Mouse (Mus musculus) stomach, embryonic 15.5 days (tissue): ENCODE results near the gene Nudt2. TPM values are rescaled to one million over a fixed set of nuclear protein-coding genes. Genes with fewer than 3 reads are reported as not detected.
A peak's percentile ranks its signal among the peaks of the same experiment; 100 is the strongest.

Source experiments
- ATAC-seq: fragments of 200-750 bp; cut with Nextera tagmentation; 2 replicates; pipeline ENCODE4 v1.8.0; 2017; ENCODE audit warnings: low read depth, moderate number of reproducible peaks, moderate TSS enrichment; ENCODE audit not compliant: insufficient read depth, low FRiP score
- H3K27ac ChIP-seq: fragments of 300-500 bp; sonication (generic); 2 replicates; pipeline ENCODE4 v1.5.1; 2015; ENCODE audit warnings: mild to moderate bottlenecking, inconsistent platforms
- H3K27me3 ChIP-seq: fragments of 300-500 bp; sonication (generic); replicated peaks from 2 replicates; pipeline ENCODE4 v1.6.1; 2015; ENCODE audit warnings: inconsistent platforms
- H3K36me3 ChIP-seq: fragments of 300-500 bp; sonication (generic); 2 replicates; pipeline ENCODE4 v1.6.1; 2015; ENCODE audit warnings: inconsistent platforms
- H3K4me1 ChIP-seq: fragments of 300-500 bp; sonication (generic); 2 replicates; pipeline ENCODE4 v1.6.1; 2015; ENCODE audit warnings: inconsistent platforms
- H3K4me2 ChIP-seq: fragments of 300-500 bp; sonication (generic); 2 replicates; pipeline ENCODE4 v1.6.1; 2015; ENCODE audit warnings: mild to moderate bottlenecking, inconsistent platforms
- H3K4me3 ChIP-seq: fragments of 300-500 bp; sonication (generic); replicated peaks from 2 replicates; pipeline ENCODE4 v1.5.1; 2015; ENCODE audit warnings: inconsistent platforms
- H3K9ac ChIP-seq: fragments of 300-500 bp; sonication (generic); 2 replicates; pipeline ENCODE4 v1.6.1; 2015; ENCODE audit warnings: inconsistent platforms
- H3K9me3 ChIP-seq: fragments of 300-500 bp; sonication (generic); 2 replicates; pipeline ENCODE4 v1.6.1; 2016; ENCODE audit warnings: inconsistent platforms
- WGBS: fragments of 180-500 bp; shearing (Covaris S2); methylation state at CpG from one replicate; pipeline ENCODE4 v1.1.7; 2015; 5-methylcytosine and 5-hydroxymethylcytosine counted together
- polyA plus RNA-seq: library from polyadenylated mRNA; unstranded; fragments of >200 nt; fragmentation: Nextera tagmentation; extraction: Ambion mirVana; gene quantifications from 2 replicates; pipeline ENCODE4 v1.2.1, GENCODE M21; 2015

The Nudt2 gene
- polyA plus RNA-seq, 1 experiment from 2014 or later = 55.7 TPM

DNA sequence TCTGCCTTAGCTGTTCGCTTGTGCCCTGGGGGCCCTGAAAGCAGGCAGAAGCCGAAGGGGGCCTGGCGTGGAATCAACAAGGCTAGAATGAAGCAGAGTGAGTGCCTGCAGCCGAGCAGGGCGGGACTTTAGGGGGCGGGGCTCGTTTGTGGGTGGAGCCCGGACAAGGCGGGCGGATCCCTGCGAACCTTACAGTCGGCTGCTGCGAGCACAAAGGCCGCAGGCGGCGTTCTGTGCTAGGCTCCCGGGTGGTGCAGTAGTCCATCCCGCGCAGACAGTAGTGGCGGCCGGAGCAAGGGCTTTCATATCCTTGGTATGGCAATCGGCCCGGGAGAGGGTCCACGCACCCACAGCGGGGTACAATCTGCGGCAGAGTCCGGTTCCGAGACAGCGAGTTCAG lies 42.0 kb downstream of the Nudt2 start:
- Histone ChIP-seq H3K4me1 (peaks cover 8% of the 10 kb centered on the region), H3K36me3 (no peaks in the 10 kb centered on the region), H3K27me3 (peaks cover 10% of the 10 kb centered on the region), H3K4me2 (peak overlapping the region; percentile 87), H3K9ac (peak overlapping the region; percentile 37), H3K27ac (no peak overlapping the region), H3K9me3 (no peaks in the 10 kb centered on the region), H3K4me3 (peak overlapping the region; percentile 48)
- under 1% methylated on average over 29 of the region's 29 CpGs for WGBS
- peak; percentile 69 for ATAC-seq

- Histone ChIP-seq H3K27me3 (peaks cover 11% of the 10 kb centered on the region), H3K4me3 (peak overlapping the region; percentile 48), H3K9me3 (no peaks in the 10 kb centered on the region), H3K4me2 (peak overlapping the region; percentile 87), H3K4me1 (peaks cover 3% of the 10 kb centered on the region), H3K9ac (peak overlapping the region; percentile 37), H3K36me3 (no peaks in the 10 kb centered on the region), H3K27ac (no peak overlapping the region)
- ATAC-seq = no peak
- WGBS = 5% methylated on average over 22 of the region's 22 CpGs
These were observed 42.5 kb downstream of the Nudt2 start for GRCm38 (mm10) chr4:41507326-41507924.

DNA sequence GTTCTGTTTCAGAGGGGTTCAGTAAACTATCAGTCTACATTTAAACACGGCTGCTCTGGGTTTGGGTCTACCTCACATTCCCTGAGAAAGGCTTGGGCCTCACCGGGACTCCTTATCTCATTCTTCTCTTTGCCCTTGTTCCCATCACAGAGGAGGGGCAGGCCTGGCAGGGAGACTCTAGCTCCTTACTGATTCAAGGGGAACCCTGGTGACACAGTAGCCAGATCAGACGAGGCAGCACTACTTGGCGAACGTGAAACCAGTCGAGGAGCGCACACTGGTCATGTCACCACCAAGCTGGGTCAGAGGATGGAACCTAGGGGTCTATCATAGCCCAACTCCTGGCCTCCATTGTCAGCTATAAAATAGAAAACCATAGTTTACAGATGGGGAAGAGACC lies 43.0 kb downstream of the Nudt2 start:
- Histone ChIP-seq H3K4me2 (no peak overlapping the region), H3K27me3 (peaks cover 13% of the 10 kb centered on the region), H3K9me3 (no peaks in the 10 kb centered on the region), H3K27ac (no peak overlapping the region), H3K4me3 (no peak overlapping the region), H3K36me3 (no peaks in the 10 kb centered on the region), H3K4me1 (no peaks in the 10 kb centered on the region; the same call in 1 of the 2 replicates), H3K9ac (no peak overlapping the region)
- no peak for ATAC-seq
- WGBS = 53% methylated on average over 7 of the region's 7 CpGs

GRCm38 (mm10) chr4:41513309-41513708 lies 48.4 kb downstream of the Nudt2 start:
- 40% methylated on average over 4 of the region's 4 CpGs for WGBS
- H3K4me1 ChIP-seq = no peaks in the 10 kb centered on the region
- H3K27me3 ChIP-seq = peaks cover 12% of the 10 kb centered on the region
- no peak for ATAC-seq
- no peak overlapping the region for H3K9ac ChIP-seq
- no peak overlapping the region for H3K27ac ChIP-seq
- H3K36me3 ChIP-seq = no peaks in the 10 kb centered on the region
- H3K4me2 ChIP-seq = no peak overlapping the region
- H3K4me3 ChIP-seq = no peak overlapping the region
- H3K9me3 ChIP-seq = no peaks in the 10 kb centered on the region

DNA sequence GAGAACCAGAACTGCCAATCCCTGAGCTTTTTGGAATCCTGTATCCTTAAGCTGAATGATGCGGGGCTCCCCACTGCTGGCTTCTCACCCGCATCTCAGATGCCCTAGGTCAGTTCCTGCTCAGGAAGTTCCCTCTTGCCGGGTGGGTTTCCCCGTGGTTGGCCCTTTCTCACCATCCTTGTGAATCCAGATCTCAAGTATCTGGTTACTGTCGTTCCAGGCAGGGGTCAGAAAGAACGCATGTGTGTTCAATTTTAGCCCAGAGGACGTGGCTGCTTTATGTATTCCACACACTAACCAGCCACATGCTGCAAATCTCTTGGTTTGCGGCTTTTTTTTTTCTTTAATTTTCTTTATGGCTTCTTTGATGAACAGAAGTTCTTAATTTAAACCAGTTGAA lies 48.8 kb downstream of the Nudt2 start:
- H3K4me1 ChIP-seq = no peaks in the 10 kb centered on the region
- ATAC-seq = no peak
- H3K4me2 ChIP-seq = no peak overlapping the region
- no peak overlapping the region for H3K4me3 ChIP-seq
- no peak overlapping the region for H3K27ac ChIP-seq
- H3K9me3 ChIP-seq = no peaks in the 10 kb centered on the region
- H3K27me3 ChIP-seq = peaks cover 8% of the 10 kb centered on the region; the same call in 1 of the 2 replicates
- no peak overlapping the region for H3K9ac ChIP-seq
- no peaks in the 10 kb centered on the region for H3K36me3 ChIP-seq
- WGBS = 18% methylated on average over 8 of the region's 8 CpGs

DNA sequence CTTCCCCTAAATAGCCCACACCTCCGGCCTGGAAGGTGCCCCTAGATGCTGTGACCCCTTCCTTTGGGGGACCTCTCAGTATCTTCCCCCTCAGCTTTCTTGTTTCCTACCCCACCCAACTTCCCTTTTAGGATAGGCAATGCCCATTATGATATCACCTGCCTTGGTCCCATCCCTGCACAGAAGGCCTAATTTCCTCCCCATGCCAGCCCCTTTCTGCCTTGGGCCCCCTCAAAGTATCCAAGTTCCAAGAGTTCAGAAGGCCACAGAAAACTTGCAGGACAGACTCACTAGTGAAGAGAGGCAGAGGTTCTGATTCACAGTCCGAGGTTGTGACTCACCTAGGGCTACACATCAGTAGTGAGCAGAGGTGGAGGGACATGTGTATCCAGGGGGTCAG lies 52.3 kb downstream of the Nudt2 start, which contains the start of gene 1110017D15Rik:
Gene 1110017D15Rik, minus strand, starts transcription at position 101 of the 400 bp plus-strand sequence.
- H3K9ac ChIP-seq = no peak within 1 kb of the TSS
- H3K4me1 ChIP-seq = no peaks in the 10 kb centered on the region; the same call in 1 of the 2 replicates
- peaks cover 10% of the 10 kb centered on the region; the same call in 1 of the 2 replicates for H3K27me3 ChIP-seq
- H3K4me3 ChIP-seq = no peak within 1 kb of the TSS
- no peak within 1 kb of the TSS for H3K4me2 ChIP-seq
- 83% methylated on average over 2 of the region's 2 CpGs for WGBS
- H3K27ac ChIP-seq = no peak within 1 kb of the TSS
- H3K36me3 ChIP-seq = no peaks in the 10 kb centered on the region
- no peak for ATAC-seq
- no peaks in the 10 kb centered on the region for H3K9me3 ChIP-seq

DNA sequence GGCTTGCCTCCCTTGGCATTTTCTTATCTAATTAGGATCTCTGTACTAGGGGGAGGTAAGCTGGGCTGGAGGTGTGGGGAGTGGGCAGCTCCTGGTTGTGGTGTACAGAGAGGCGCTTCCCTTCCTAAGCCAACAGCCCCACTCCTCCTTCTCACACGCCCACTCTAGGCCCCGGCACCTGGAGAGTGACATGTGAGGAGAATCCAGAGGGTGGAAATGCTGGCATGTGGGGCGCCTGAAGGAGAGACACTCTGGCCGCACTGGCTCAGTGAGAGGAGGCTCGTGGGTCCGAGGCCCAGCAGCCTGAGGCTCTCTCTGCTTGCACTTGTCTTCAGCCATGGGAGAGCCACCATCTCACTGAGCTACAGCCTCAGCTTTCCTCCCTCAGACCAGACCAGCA lies 53.4 kb downstream of the Nudt2 start:
- Histone ChIP-seq H3K4me2 (no peak overlapping the region), H3K4me1 (no peaks in the 10 kb centered on the region; the same call in 1 of the 2 replicates), H3K27me3 (peaks cover 7% of the 10 kb centered on the region; the same call in 1 of the 2 replicates), H3K36me3 (no peaks in the 10 kb centered on the region), H3K9ac (no peak overlapping the region), H3K4me3 (no peak overlapping the region), H3K27ac (no peak overlapping the region), H3K9me3 (no peaks in the 10 kb centered on the region)
- no peak for ATAC-seq
- WGBS = 74% methylated on average over 6 of the region's 7 CpGs

DNA sequence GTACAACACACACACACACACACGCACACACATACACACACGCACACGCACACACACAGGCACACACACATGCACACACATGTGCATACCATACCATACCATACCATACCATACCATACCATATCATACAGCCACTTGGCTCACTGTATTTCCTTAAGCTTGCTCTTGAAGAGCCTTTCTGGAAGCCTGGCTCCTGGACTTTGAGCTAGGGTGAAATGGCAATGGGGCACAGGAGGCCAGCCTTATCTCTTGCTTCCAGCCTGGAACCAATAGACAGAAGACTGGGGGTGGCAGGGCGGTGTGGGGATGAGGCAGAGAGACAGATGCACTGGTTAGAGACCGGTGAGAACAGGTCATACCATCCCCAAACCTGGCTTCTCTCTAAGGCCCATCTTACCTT lies 54.2 kb downstream of the Nudt2 start:
- Histone ChIP-seq H3K9ac (no peak overlapping the region), H3K4me3 (no peak overlapping the region), H3K4me2 (no peak overlapping the region), H3K9me3 (no peaks in the 10 kb centered on the region), H3K27me3 (0 out of 2 replicates have a peak, but pooled peaks cover 3% of the 10 kb centered on the region), H3K27ac (no peak overlapping the region), H3K36me3 (no peaks in the 10 kb centered on the region), H3K4me1 (no peaks in the 10 kb centered on the region; the same call in 1 of the 2 replicates)
- WGBS = 92% methylated on average over 5 of the region's 5 CpGs
- no peak for ATAC-seq

- no peak overlapping the region for H3K27ac ChIP-seq
- 32% methylated on average over 14 of the region's 14 CpGs for WGBS
- no peak overlapping the region for H3K4me3 ChIP-seq
- no peak overlapping the region for H3K4me2 ChIP-seq
- no peaks in the 10 kb centered on the region; the same call in 1 of the 2 replicates for H3K4me1 ChIP-seq
- ATAC-seq = no peak
- H3K36me3 ChIP-seq = no peaks in the 10 kb centered on the region
- H3K9ac ChIP-seq = no peak overlapping the region
- H3K9me3 ChIP-seq = no peaks in the 10 kb centered on the region
- 0 out of 2 replicates have a peak, but pooled peaks cover 3% of the 10 kb centered on the region for H3K27me3 ChIP-seq
These were observed 55.7 kb downstream of the Nudt2 start for GRCm38 (mm10) chr4:41520641-41521040.

GRCm38 (mm10) chr4:41522136-41522535 lies 57.2 kb downstream of the Nudt2 start:
- ATAC-seq = no peak

DNA sequence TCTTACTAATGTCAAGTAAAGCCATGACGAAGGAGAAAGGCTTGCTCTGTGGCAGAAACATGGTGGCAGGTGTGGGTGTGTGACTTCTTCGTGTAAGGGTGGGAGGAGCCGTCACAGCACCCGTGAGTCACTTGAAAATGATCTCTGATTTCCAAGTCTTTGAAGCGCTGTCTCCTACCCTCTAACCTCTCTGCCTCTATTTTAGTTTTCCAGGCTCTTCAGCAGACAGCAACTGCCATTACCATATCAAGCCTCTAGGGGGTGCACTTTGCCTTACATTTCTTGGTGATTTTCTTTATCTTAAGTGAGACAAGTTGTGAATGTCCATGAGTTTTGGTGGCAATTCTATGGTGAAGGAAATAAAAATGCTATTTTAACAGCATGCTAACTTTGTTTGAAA lies 57.8 kb downstream of the Nudt2 start:
- no peak overlapping the region for H3K4me3 ChIP-seq
- H3K27me3 ChIP-seq = 0 out of 2 replicates have a peak, but pooled peaks cover 3% of the 10 kb centered on the region
- H3K4me1 ChIP-seq = no peaks in the 10 kb centered on the region; the same call in 1 of the 2 replicates
- H3K9me3 ChIP-seq = no peaks in the 10 kb centered on the region
- no peak overlapping the region for H3K27ac ChIP-seq
- 48% methylated on average over 5 of the region's 5 CpGs for WGBS
- no peak for ATAC-seq
- no peak overlapping the region for H3K9ac ChIP-seq
- H3K4me2 ChIP-seq = no peak overlapping the region
- no peaks in the 10 kb centered on the region for H3K36me3 ChIP-seq

More at GRCm38 (mm10) chr4:41522136-41522535, 57.2 kb downstream of the Nudt2 start:
- H3K4me1 ChIP-seq = no peaks in the 10 kb centered on the region; the same call in 1 of the 2 replicates
- no peaks in the 10 kb centered on the region for H3K36me3 ChIP-seq
- no peak overlapping the region for H3K9ac ChIP-seq
- H3K27ac ChIP-seq = no peak overlapping the region
- WGBS = 81% methylated on average over 6 of the region's 6 CpGs
- H3K9me3 ChIP-seq = no peaks in the 10 kb centered on the region
- H3K27me3 ChIP-seq = 0 out of 2 replicates have a peak, but pooled peaks cover 3% of the 10 kb centered on the region
- no peak overlapping the region for H3K4me3 ChIP-seq
- no peak overlapping the region for H3K4me2 ChIP-seq

DNA sequence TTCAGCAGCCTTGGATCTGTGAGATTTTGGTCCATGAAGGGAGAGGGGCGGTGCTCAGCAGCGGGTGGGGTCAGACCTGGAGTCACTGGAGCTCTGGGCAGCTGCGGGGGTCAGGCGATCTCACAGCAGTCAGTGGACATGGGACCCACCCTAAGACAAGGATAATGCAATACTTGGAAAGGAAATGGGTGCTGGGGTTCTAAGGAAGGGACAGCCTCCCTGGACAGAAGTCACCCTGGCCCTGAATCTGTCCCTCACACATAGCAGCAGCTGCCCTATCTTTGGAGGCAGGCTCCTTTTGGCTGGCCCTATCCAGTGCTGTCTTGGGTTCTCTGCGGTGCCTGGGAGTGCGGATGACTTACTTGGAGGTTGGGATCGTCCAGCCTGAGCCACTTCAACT lies 58.9 kb downstream of the Nudt2 start:
- no peaks in the 10 kb centered on the region for H3K9me3 ChIP-seq
- H3K27me3 ChIP-seq = 0 out of 2 replicates have a peak, but pooled peaks cover 3% of the 10 kb centered on the region
- ATAC-seq = no peak
- no peaks in the 10 kb centered on the region for H3K36me3 ChIP-seq
- H3K4me2 ChIP-seq = no peak overlapping the region
- WGBS = 67% methylated on average over 7 of the region's 7 CpGs
- H3K27ac ChIP-seq = no peak overlapping the region
- H3K4me3 ChIP-seq = no peak overlapping the region
- no peak overlapping the region for H3K9ac ChIP-seq
- H3K4me1 ChIP-seq = no peaks in the 10 kb centered on the region; the same call in 1 of the 2 replicates
